Mouse (Mus musculus) E14TG2a.4 (cell line): ENCODE data around the gene Tor2a.

Experiments
- CTCF ChIP-seq: conservative IDR thresholded peaks from 2 replicates; pipeline ENCODE4 v1.5.1; 2014; ENCODE audit warnings: low read length
- NANOG ChIP-seq: IDR thresholded peaks from 2 replicates; pipeline ENCODE4 v1.6.1; 2014; ENCODE audit warnings: borderline replicate concordance, low read length, mixed read lengths
- POU5F1 ChIP-seq: IDR thresholded peaks from 2 replicates; pipeline ENCODE4 v1.6.1; 2014; ENCODE audit warnings: low read length, borderline replicate concordance

- TF ChIP-seq NANOG (no peak), CTCF (no peak), POU5F1 (no peak)
Observed at GRCm38 (mm10) chr2:32737008-32737407, 20.0 kb upstream of the Tor2a start.
